In genomic region chr4:56209499-56209898, GRCm38 (mm10) we compare ENCODE assay signal across 16 mouse cellular contexts.
"Had no signal": no experiment of that assay in that cellular context is flagged by ENCODE, and none has a peak within 500 bp of the region (broad histone marks: within the 10 kb centered on the region; RNA-seq: fewer than 3 reads in every experiment).

No protein-coding gene starts in this region.

- H3K4me2 ChIP-seq: neural tube, embryonic 13.5 days; neural tube, embryonic 15.5 days; stomach, embryonic 15.5 days had no signal

- H3K9me3 ChIP-seq: neural tube, embryonic 13.5 days; neural tube, embryonic 15.5 days; stomach, embryonic 15.5 days had no signal

- H3K9ac ChIP-seq: neural tube, embryonic 13.5 days; neural tube, embryonic 15.5 days; stomach, embryonic 15.5 days had no signal

- H3K27me3 ChIP-seq: neural tube, embryonic 13.5 days; neural tube, embryonic 15.5 days; stomach, embryonic 15.5 days had no signal

- H3K4me1 ChIP-seq: neural tube, embryonic 13.5 days; neural tube, embryonic 15.5 days; stomach, embryonic 15.5 days had no signal

- H3K36me3 ChIP-seq: neural tube, embryonic 13.5 days; neural tube, embryonic 15.5 days; stomach, embryonic 15.5 days had no signal

- H3K4me3 ChIP-seq: neural tube, embryonic 13.5 days; neural tube, embryonic 15.5 days; stomach, embryonic 15.5 days had no signal

- DNase-seq: retina, postnatal 1 day; right cerebral cortex, adult 18-20 months; right cerebral cortex, postnatal 14 days; right cerebral cortex, postnatal 25 days; right cerebral cortex, postnatal 4 days; spleen, adult 18-20 months; thymus, adult 18-20 months; thymus, adult 2 months; thymus, postnatal 14 days; thymus, postnatal 25 days; thymus, postnatal 36 days; thymus, postnatal 4 days had no signal

- H3K27ac ChIP-seq: neural tube, embryonic 13.5 days; neural tube, embryonic 15.5 days; stomach, embryonic 15.5 days; stomach, postnatal 0 days had no signal
